Mouse (Mus musculus): ENCODE data around the gene Rps3. TPM values are rescaled to one million over a fixed set of nuclear protein-coding genes. Genes with fewer than 3 reads are reported as not detected.
"Not testable (repeated sequence)": the region's sequence is repeated elsewhere in the genome, so short reads cannot be mapped to it uniquely, and the experiment has no call there.

Gene Rps3
- polyA plus RNA-seq, 2 experiments = 661 to 811 TPM

GRCm38 (mm10) chr7:99510087-99510501, 26.6 kb upstream of the Rps3 start:
- Histone ChIP-seq H3K27ac (no peak overlapping the region), H3K4me1 (replicated peaks; ENCODE audit: control insufficient read depth in 2 of 2, insufficient read depth in 2 of 2, low read length in 1 of 2) (peaks cover 0 to 9% of the 10 kb centered on the region in 2 experiments; a peak in 1 of 4 replicates), H3K4me2 (ENCODE audit: low read depth) (no peak overlapping the region), H3K36me3 (replicated peaks; ENCODE audit: control insufficient read depth, insufficient read depth, low read depth) (no peaks in the 10 kb centered on the region), H3K27me3 (ENCODE audit: control insufficient read depth, insufficient read depth, low read length) (no peaks in the 10 kb centered on the region), H3K9ac (replicated peaks) (no peak overlapping the region), H3K4me3 (ENCODE audit: insufficient read depth in 1 of 2, low read depth in 2 of 2, low read length in 2 of 2) (no peak overlapping the region), H3K9me3 (ENCODE audit: control insufficient read depth, low read length) (no peaks in the 10 kb centered on the region)
- TF ChIP-seq EP300 (IDR thresholded peaks at IDR 0.05; ENCODE audit: low read depth) (no peak), CTCF (IDR thresholded peaks at IDR 0.05; ENCODE audit: low read depth) (no peak)
- DNase-seq (ENCODE audit: low read depth in 3 of 3, low spot score in 3 of 3) = no peak
- WGBS (ENCODE audit: insufficient replicate concordance) = 39% methylated on average over 8 of the region's 8 CpGs
- ATAC-seq (ENCODE audit: insufficient read depth) = no peak

DNA sequence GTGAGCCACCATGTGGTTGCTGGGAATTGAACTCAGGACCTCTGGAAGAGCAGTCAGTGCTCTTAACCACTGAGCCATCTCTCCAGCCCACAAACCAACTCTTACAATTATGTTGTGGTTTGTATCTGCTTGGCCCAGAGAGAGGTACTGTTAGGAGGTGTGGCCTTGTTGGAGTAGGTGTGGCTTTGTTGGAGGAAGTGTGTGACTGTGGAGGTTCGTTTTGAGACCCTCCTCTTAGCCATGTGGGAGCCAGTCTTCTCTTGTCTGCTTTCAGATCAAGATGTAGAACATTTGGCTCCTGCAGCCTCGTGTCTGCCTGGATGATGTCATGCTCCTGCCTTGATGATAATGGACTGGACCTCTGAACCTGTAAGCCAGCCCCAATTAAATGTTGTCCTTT, 24.6 kb upstream of the Rps3 start:
- not testable (repeated sequence) for H3K27ac ChIP-seq; H3K9ac ChIP-seq (replicated peaks); H3K4me2 ChIP-seq (ENCODE audit: low read depth); H3K27me3 ChIP-seq (ENCODE audit: control insufficient read depth, insufficient read depth, low read length); H3K36me3 ChIP-seq (replicated peaks; ENCODE audit: control insufficient read depth, insufficient read depth, low read depth); H3K9me3 ChIP-seq (ENCODE audit: control insufficient read depth, low read length); DNase-seq (ENCODE audit: low read depth in 3 of 3, low spot score in 3 of 3); H3K4me3 ChIP-seq (ENCODE audit: insufficient read depth in 1 of 2, low read depth in 2 of 2, low read length in 2 of 2); H3K4me1 ChIP-seq (replicated peaks; ENCODE audit: control insufficient read depth in 2 of 2, insufficient read depth in 2 of 2, low read length in 1 of 2)
- 4% methylated on average over 2 of the region's 2 CpGs for WGBS (ENCODE audit: insufficient replicate concordance)
- peak; percentile 73; the same call in 1 of the 2 replicates for ATAC-seq (ENCODE audit: insufficient read depth)

GRCm38 (mm10) chr7:99504556-99504955, 21.0 kb upstream of the Rps3 start:
- TF ChIP-seq EP300 (IDR thresholded peaks at IDR 0.05; ENCODE audit: low read depth) (no peak), CTCF (IDR thresholded peaks at IDR 0.05; ENCODE audit: low read depth) (no peak)

DNA sequence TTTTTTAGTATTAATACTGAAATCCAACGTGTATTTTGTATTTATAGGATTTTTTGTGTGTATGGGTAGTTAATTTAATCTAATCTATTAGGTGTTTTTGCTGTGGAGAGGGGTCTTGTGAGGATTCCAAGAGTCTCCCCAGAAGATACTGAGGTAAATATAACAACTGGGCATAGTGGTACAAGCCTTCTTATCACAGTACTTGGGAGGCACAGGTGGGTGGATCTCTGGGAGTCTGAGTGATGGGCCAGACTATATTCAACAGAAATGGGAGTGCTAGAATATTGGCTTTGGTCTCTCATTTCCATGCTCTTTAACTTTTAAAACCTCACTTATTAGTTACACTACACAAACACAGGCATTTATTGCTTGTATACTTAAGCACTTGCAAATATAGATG, 17.6 kb upstream of the Rps3 start:
- no peak overlapping the region for H3K9ac ChIP-seq (replicated peaks)
- H3K4me2 ChIP-seq (ENCODE audit: low read depth) = peak overlapping the region; percentile 58
- peak; percentile 92 for ATAC-seq (ENCODE audit: insufficient read depth)
- no peak overlapping the region for H3K4me3 ChIP-seq (ENCODE audit: insufficient read depth in 1 of 2, low read depth in 2 of 2, low read length in 2 of 2)
- H3K27ac ChIP-seq = peak overlapping the region; percentile 70
- peaks cover 13 to 18% of the 10 kb centered on the region in 2 experiments for H3K4me1 ChIP-seq (replicated peaks; ENCODE audit: control insufficient read depth in 2 of 2, insufficient read depth in 2 of 2, low read length in 1 of 2)
- H3K36me3 ChIP-seq (replicated peaks; ENCODE audit: control insufficient read depth, insufficient read depth, low read depth) = no peaks in the 10 kb centered on the region
- WGBS (ENCODE audit: insufficient replicate concordance) = 38% methylated on average over 1 of the region's 1 CpGs
- peak in 2 of 3 experiments; percentile 34 to 41 for DNase-seq (ENCODE audit: low read depth in 3 of 3, low spot score in 3 of 3)
- H3K9me3 ChIP-seq (ENCODE audit: control insufficient read depth, low read length) = no peaks in the 10 kb centered on the region
- no peaks in the 10 kb centered on the region for H3K27me3 ChIP-seq (ENCODE audit: control insufficient read depth, insufficient read depth, low read length)
- TF ChIP-seq EP300 (IDR thresholded peaks at IDR 0.05; ENCODE audit: low read depth) (no peak), CTCF (IDR thresholded peaks at IDR 0.05; ENCODE audit: low read depth) (no peak)

More at GRCm38 (mm10) chr7:99504556-99504955, 21.0 kb upstream of the Rps3 start:
- Histone ChIP-seq H3K27ac (no peak overlapping the region), H3K27me3 (ENCODE audit: control insufficient read depth, insufficient read depth, low read length) (no peaks in the 10 kb centered on the region), H3K9me3 (ENCODE audit: control insufficient read depth, low read length) (no peaks in the 10 kb centered on the region), H3K4me1 (replicated peaks; ENCODE audit: control insufficient read depth in 2 of 2, insufficient read depth in 2 of 2, low read length in 1 of 2) (peaks cover 18 to 22% of the 10 kb centered on the region in 2 experiments), H3K36me3 (replicated peaks; ENCODE audit: control insufficient read depth, insufficient read depth, low read depth) (no peaks in the 10 kb centered on the region), H3K4me2 (ENCODE audit: low read depth) (no peak overlapping the region), H3K9ac (replicated peaks) (no peak overlapping the region), H3K4me3 (ENCODE audit: insufficient read depth in 1 of 2, low read depth in 2 of 2, low read length in 2 of 2) (no peak overlapping the region)
- ATAC-seq (ENCODE audit: insufficient read depth) (no peak), DNase-seq (ENCODE audit: low read depth in 3 of 3, low spot score in 3 of 3) (no peak)

- H3K4me1 ChIP-seq (replicated peaks; ENCODE audit: control insufficient read depth in 2 of 2, insufficient read depth in 2 of 2, low read length in 1 of 2) = peaks cover 13 to 18% of the 10 kb centered on the region in 2 experiments
- DNase-seq (ENCODE audit: low read depth in 3 of 3, low spot score in 3 of 3) (peak in 1 of 3 experiments; percentile 30), ATAC-seq (ENCODE audit: insufficient read depth) (peak; percentile 94)
- no peaks in the 10 kb centered on the region for H3K27me3 ChIP-seq (ENCODE audit: control insufficient read depth, insufficient read depth, low read length)
- H3K4me2 ChIP-seq (ENCODE audit: low read depth) = peak overlapping the region; percentile 42
- H3K27ac ChIP-seq = peak overlapping the region; percentile 82
- H3K4me3 ChIP-seq (ENCODE audit: insufficient read depth in 1 of 2, low read depth in 2 of 2, low read length in 2 of 2) = no peak overlapping the region
- TF ChIP-seq CTCF (IDR thresholded peaks at IDR 0.05; ENCODE audit: low read depth) (no peak), EP300 (IDR thresholded peaks at IDR 0.05; ENCODE audit: low read depth) (no peak)
- WGBS (ENCODE audit: insufficient replicate concordance) = 30% methylated on average over 5 of the region's 5 CpGs
- peak overlapping the region; percentile 23; the same call in 1 of the 2 replicates for H3K9ac ChIP-seq (replicated peaks)
- no peaks in the 10 kb centered on the region for H3K9me3 ChIP-seq (ENCODE audit: control insufficient read depth, low read length)
- no peaks in the 10 kb centered on the region for H3K36me3 ChIP-seq (replicated peaks; ENCODE audit: control insufficient read depth, insufficient read depth, low read depth)
Observed at GRCm38 (mm10) chr7:99500655-99501054, 17.1 kb upstream of the Rps3 start.

All from liver, embryonic 14.5 days (tissue).